Comparison of ENCODE assay signal across 10 mouse cellular contexts in the genomic region with DNA sequence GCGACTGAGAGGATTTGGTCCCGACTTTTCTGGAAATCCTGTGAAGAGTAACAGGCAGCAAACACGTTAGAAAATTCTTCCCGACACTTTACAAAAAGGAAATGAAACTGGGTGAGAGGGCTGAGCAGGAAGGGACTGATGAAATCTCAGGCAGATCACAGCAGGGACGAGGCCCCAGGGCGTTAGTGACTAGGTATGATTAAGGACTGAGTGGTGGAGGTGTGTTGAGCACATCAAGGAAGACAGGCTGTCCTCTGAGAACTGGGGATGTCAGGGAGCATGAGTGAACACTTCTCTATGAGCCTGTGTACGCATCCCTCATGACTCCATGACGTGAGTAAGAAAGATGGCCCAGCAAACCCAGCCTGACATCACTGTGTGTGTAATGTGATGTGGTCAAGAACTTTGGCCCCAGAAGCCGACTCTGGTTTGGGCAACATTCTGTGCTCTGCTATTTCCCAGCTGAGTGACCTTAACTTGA. TPM values are rescaled to one million over a fixed set of nuclear protein-coding genes. Genes with fewer than 3 reads are reported as not detected.
DNase-seq lines count a peak whose midpoint lies in the region; ATAC-seq and TF ChIP-seq lines count a peak whose summit lies in the region.
"Had no signal": no experiment of that assay in that cellular context is flagged by ENCODE, and none has a peak within 500 bp of the region (broad histone marks: within the 10 kb centered on the region; RNA-seq: fewer than 3 reads in every experiment).

No protein-coding gene starts in this region.

- no peak overlapping the region for H3K4me2 ChIP-seq in hindbrain, embryonic 15.5 days
- no peak overlapping the region for H3K4me2 ChIP-seq in hindbrain, embryonic 16.5 days (ENCODE audit: low read length)
- H3K4me2 ChIP-seq in intestine, postnatal 0 days (replicated peaks; ENCODE audit: low read depth): no peak overlapping the region

- TF ChIP-seq CTCF in intestine, postnatal 0 days (IDR thresholded peaks at IDR 0.05; ENCODE audit: low read depth): no peak

- 67% methylated on average over 9 of the region's 9 CpGs for WGBS in hindbrain, embryonic 15.5 days
- 65% methylated on average over 9 of the region's 9 CpGs for WGBS in hindbrain, embryonic 16.5 days
- 52% methylated on average over 9 of the region's 9 CpGs for WGBS in intestine, postnatal 0 days

- ATAC-seq in hindbrain, embryonic 15.5 days (ENCODE audit: low FRiP score, low read depth): peak; percentile 27
- no peak; the same call in 1 of the 2 replicates for ATAC-seq in hindbrain, embryonic 16.5 days
- peak; percentile 48 for ATAC-seq in intestine, postnatal 0 days

- no peak overlapping the region for H3K27ac ChIP-seq in hindbrain, embryonic 15.5 days (replicated peaks)
- H3K27ac ChIP-seq in hindbrain, embryonic 16.5 days (ENCODE audit: low read depth, low read length): no peak overlapping the region
- H3K27ac ChIP-seq in intestine, postnatal 0 days (ENCODE audit: low read depth, low read length): peak overlapping the region; percentile 23; the same call in 1 of the 2 replicates

- no peaks in the 10 kb centered on the region for H3K9me3 ChIP-seq in hindbrain, embryonic 15.5 days
- H3K9me3 ChIP-seq in hindbrain, embryonic 16.5 days (ENCODE audit: control insufficient read depth, low read length): no peaks in the 10 kb centered on the region
- no peaks in the 10 kb centered on the region for H3K9me3 ChIP-seq in intestine, postnatal 0 days (ENCODE audit: control insufficient read depth)

- peaks cover 21% of the 10 kb centered on the region for H3K27me3 ChIP-seq in hindbrain, embryonic 15.5 days
- 0 out of 2 replicates have a peak, but pooled peaks cover 3% of the 10 kb centered on the region for H3K27me3 ChIP-seq in hindbrain, embryonic 16.5 days (replicated peaks; ENCODE audit: control insufficient read depth, insufficient read depth, low read length)
- H3K27me3 ChIP-seq in intestine, postnatal 0 days (replicated peaks; ENCODE audit: control insufficient read depth, insufficient read depth, low read length): no peaks in the 10 kb centered on the region

- H3K36me3 ChIP-seq in hindbrain, embryonic 15.5 days: peaks cover 69% of the 10 kb centered on the region
- H3K36me3 ChIP-seq in hindbrain, embryonic 16.5 days (ENCODE audit: control insufficient read depth, insufficient read depth, low read length): peaks cover 53% of the 10 kb centered on the region
- H3K36me3 ChIP-seq in intestine, postnatal 0 days (ENCODE audit: control insufficient read depth, insufficient read depth): peaks cover 62% of the 10 kb centered on the region

- no peak overlapping the region; the same call in 1 of the 2 replicates for H3K9ac ChIP-seq in hindbrain, embryonic 15.5 days
- H3K9ac ChIP-seq in hindbrain, embryonic 16.5 days (ENCODE audit: low read depth, low read length): no peak overlapping the region
- H3K9ac ChIP-seq in intestine, postnatal 0 days (ENCODE audit: low read depth, low read length): no peak overlapping the region

- H3K4me3 ChIP-seq in hindbrain, embryonic 15.5 days: no peak overlapping the region
- H3K4me3 ChIP-seq in hindbrain, embryonic 16.5 days (ENCODE audit: low read length): no peak overlapping the region
- H3K4me3 ChIP-seq in intestine, postnatal 0 days (ENCODE audit: low read depth, low read length): no peak overlapping the region

- 0 out of 2 replicates have a peak, but pooled peaks cover 8% of the 10 kb centered on the region for H3K4me1 ChIP-seq in hindbrain, embryonic 15.5 days (replicated peaks)
- peaks cover 3% of the 10 kb centered on the region; the same call in 1 of the 2 replicates for H3K4me1 ChIP-seq in hindbrain, embryonic 16.5 days (ENCODE audit: control insufficient read depth, insufficient read depth, low read depth, low read length)
- H3K4me1 ChIP-seq in intestine, postnatal 0 days (replicated peaks; ENCODE audit: control insufficient read depth, insufficient read depth, low read length): no peaks in the 10 kb centered on the region

- peak; percentile 8 for DNase-seq in ovary, postnatal 36 days (ENCODE audit: low spot score)
- no peak for DNase-seq in ovary, postnatal 14 days (ENCODE audit: low spot score)
- no peak for DNase-seq in embryo, embryonic 10.5 days (ENCODE audit: low spot score)
- DNase-seq in left cerebral cortex, adult 9 months (ENCODE audit: low spot score in 2 of 2): no peak
- DNase-seq in gastrocnemius, postnatal 25 days: no peak

RNA-seq across cellular contexts. Expression of a gene that starts 9.1 kb away (rescaled TPM):
- 0.79 and 1.5 TPM in 2 replicates for polyA plus RNA-seq in hindbrain, embryonic 15.5 days (2015; fragmentation: Nextera tagmentation; extraction: Ambion mirVana)
- 1.1 and 1.4 TPM in 2 replicates for polyA plus RNA-seq in hindbrain, embryonic 16.5 days (2015; fragmentation: Nextera tagmentation; extraction: Ambion mirVana)
- polyA plus RNA-seq in intestine, postnatal 0 days (2015; fragmentation: Nextera tagmentation; extraction: Ambion mirVana): 0.16 TPM in 1 of 2 replicates, not detected in the other
- not detected for total RNA-seq in gastrocnemius, postnatal 25 days (2021)
- polyA plus RNA-seq: heart, embryonic 14.5 days had no signal

RNA-seq across cellular contexts. Expression of a gene that starts 21.9 kb away (rescaled TPM):
- 16.2 and 16.8 TPM in 2 replicates for polyA plus RNA-seq in hindbrain, embryonic 15.5 days (2015; fragmentation: Nextera tagmentation; extraction: Ambion mirVana)
- 8.9 and 9.2 TPM in 2 replicates for polyA plus RNA-seq in hindbrain, embryonic 16.5 days (2015; fragmentation: Nextera tagmentation; extraction: Ambion mirVana)
- 4.6 and 4.7 TPM in 2 replicates for polyA plus RNA-seq in intestine, postnatal 0 days (2015; fragmentation: Nextera tagmentation; extraction: Ambion mirVana)
- 10 to 100 TPM; 41.7 to 47.2 TPM for total RNA-seq in gastrocnemius, postnatal 25 days (2021)

RNA-seq across cellular contexts. Expression of a gene that starts 34.6 kb away (rescaled TPM):
- polyA plus RNA-seq in hindbrain, embryonic 15.5 days (2015; fragmentation: Nextera tagmentation; extraction: Ambion mirVana): 5.3 and 5.7 TPM in 2 replicates
- polyA plus RNA-seq in hindbrain, embryonic 16.5 days (2015; fragmentation: Nextera tagmentation; extraction: Ambion mirVana): 5.1 and 5.3 TPM in 2 replicates
- 3.2 and 3.7 TPM in 2 replicates for polyA plus RNA-seq in intestine, postnatal 0 days (2015; fragmentation: Nextera tagmentation; extraction: Ambion mirVana)
- total RNA-seq in gastrocnemius, postnatal 25 days (2021): not detected
- total RNA-seq: layer of hippocampus, postnatal 14 days had no signal

RNA-seq across cellular contexts. Expression of a gene that starts 38.1 kb away (rescaled TPM):
- 88.8 and 99.5 TPM in 2 replicates for polyA plus RNA-seq in hindbrain, embryonic 15.5 days (2015; fragmentation: Nextera tagmentation; extraction: Ambion mirVana)
- polyA plus RNA-seq in hindbrain, embryonic 16.5 days (2015; fragmentation: Nextera tagmentation; extraction: Ambion mirVana): 70.8 and 86.8 TPM in 2 replicates
- 11.9 and 12.1 TPM in 2 replicates for polyA plus RNA-seq in intestine, postnatal 0 days (2015; fragmentation: Nextera tagmentation; extraction: Ambion mirVana)
- total RNA-seq in gastrocnemius, postnatal 25 days (2021): 10 to 100 TPM; 22.1 to 24.2 TPM
